In the genomic region with DNA sequence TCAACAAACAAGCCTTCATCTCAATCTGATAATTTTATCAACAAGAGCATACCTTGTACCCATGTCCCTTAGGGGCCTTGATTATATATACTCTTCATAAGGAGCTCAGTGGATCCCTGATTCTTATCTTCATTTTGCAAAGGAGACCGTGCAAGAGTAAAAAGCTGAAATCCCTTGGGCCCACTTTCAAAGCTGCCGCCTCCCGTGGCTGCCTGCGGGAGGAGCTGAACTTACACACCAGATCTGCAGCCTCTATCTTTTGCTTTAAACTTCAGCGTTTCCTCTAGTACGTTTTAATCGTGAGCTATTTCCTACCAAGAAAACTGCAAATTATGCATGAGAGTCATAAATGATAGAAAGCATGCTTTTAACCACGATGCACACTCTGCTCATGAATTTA, we compare ENCODE assay signal across 29 mouse cellular contexts. TPM values are rescaled to one million over a fixed set of nuclear protein-coding genes. Genes with fewer than 3 reads are reported as not detected.
A peak's percentile ranks its signal among the peaks of the same experiment; 100 is the strongest.
DNase-seq lines count a peak whose midpoint lies in the region; ATAC-seq and TF ChIP-seq lines count a peak whose summit lies in the region.
"Had no signal": no experiment of that assay in that cellular context is flagged by ENCODE, and none has a peak within 500 bp of the region (broad histone marks: within the 10 kb centered on the region; RNA-seq: fewer than 3 reads in every experiment).

No protein-coding gene starts in this region.

- 68% methylated on average over 8 of the region's 8 CpGs for WGBS in midbrain, postnatal 0 days
- 83% methylated on average over 8 of the region's 8 CpGs for WGBS in midbrain, embryonic 11.5 days
- 81% methylated on average over 8 of the region's 8 CpGs for WGBS in liver, embryonic 11.5 days

- H3K4me3 ChIP-seq in midbrain, postnatal 0 days (ENCODE audit: low read depth, low read length) = no peak overlapping the region
- no peak overlapping the region for H3K4me3 ChIP-seq in midbrain, embryonic 11.5 days (ENCODE audit: low read depth, low read length)
- H3K4me3 ChIP-seq in liver, embryonic 11.5 days (ENCODE audit: low read depth, low read length) = no peak overlapping the region
- H3K4me3 ChIP-seq: embryonic facial prominence, embryonic 15.5 days; erythroblast, embryonic 14.5 days; forebrain, embryonic 10.5 days; gastrocnemius, adult 2 months; heart, embryonic 10.5 days; hindbrain, embryonic 15.5 days had no signal

- peaks cover 20% of the 10 kb centered on the region for H3K36me3 ChIP-seq in midbrain, postnatal 0 days (ENCODE audit: insufficient read depth, low read length)
- peaks cover 6% of the 10 kb centered on the region for H3K36me3 ChIP-seq in midbrain, embryonic 11.5 days (ENCODE audit: control insufficient read depth, insufficient read depth, low read length)
- H3K36me3 ChIP-seq in liver, embryonic 11.5 days (ENCODE audit: control insufficient read depth, insufficient read depth, low read length) = peaks cover 21% of the 10 kb centered on the region

- H3K27me3 ChIP-seq in midbrain, postnatal 0 days (ENCODE audit: insufficient read depth, low read length) = no peaks in the 10 kb centered on the region
- H3K27me3 ChIP-seq in midbrain, embryonic 11.5 days (ENCODE audit: control insufficient read depth, insufficient read depth, low read length) = no peaks in the 10 kb centered on the region
- no peaks in the 10 kb centered on the region for H3K27me3 ChIP-seq in liver, embryonic 11.5 days (replicated peaks; ENCODE audit: control insufficient read depth, insufficient read depth, low read length)
- H3K27me3 ChIP-seq: embryonic facial prominence, embryonic 15.5 days; hindbrain, embryonic 15.5 days had no signal

- H3K4me1 ChIP-seq in midbrain, postnatal 0 days (ENCODE audit: insufficient read depth, low read length) = no peaks in the 10 kb centered on the region
- H3K4me1 ChIP-seq in midbrain, embryonic 11.5 days (ENCODE audit: control insufficient read depth, insufficient read depth, low read length) = no peaks in the 10 kb centered on the region
- no peaks in the 10 kb centered on the region for H3K4me1 ChIP-seq in liver, embryonic 11.5 days (replicated peaks; ENCODE audit: control insufficient read depth, insufficient read depth, low read length)
- H3K4me1 ChIP-seq: embryonic facial prominence, embryonic 15.5 days; heart, embryonic 10.5 days; hindbrain, embryonic 15.5 days had no signal

- H3K9ac ChIP-seq in midbrain, postnatal 0 days (replicated peaks; ENCODE audit: low read length, poor library complexity, severe bottlenecking) = no peak overlapping the region
- no peak overlapping the region for H3K9ac ChIP-seq in midbrain, embryonic 11.5 days (ENCODE audit: low read length)
- H3K9ac ChIP-seq in liver, embryonic 11.5 days (ENCODE audit: low read depth, low read length) = no peak overlapping the region
- H3K9ac ChIP-seq: embryonic facial prominence, embryonic 15.5 days; hindbrain, embryonic 15.5 days had no signal

- DNase-seq in adrenal gland, postnatal 25 days = peak; percentile 5
- DNase-seq in adrenal gland, postnatal 4 days (ENCODE audit: low spot score in 2 of 2) = no peak
- peak; percentile 51 for DNase-seq in kidney, postnatal 10 days
- no peak for DNase-seq in kidney, adult 18-20 months
- no peak for DNase-seq in midbrain, postnatal 0 days (ENCODE audit: low spot score)
- no peak for DNase-seq in midbrain, embryonic 11.5 days (ENCODE audit: low spot score, missing footprints)
- no peak for DNase-seq in liver, embryonic 11.5 days (ENCODE audit: low spot score)
- DNase-seq: cerebellum, adult 11 months; cerebellum, adult 8-10 months; cerebellum, postnatal 14 days; embryo, embryonic 11 days; gastrocnemius, adult 2 months; gastrocnemius, postnatal 25 days; heart, postnatal 10 days; heart, postnatal 4 days had no signal

- 0 out of 2 replicates have a peak, but pooled peaks have one; percentile 10 for TF ChIP-seq CTCF in midbrain, postnatal 0 days (IDR thresholded peaks at IDR 0.05)

- ATAC-seq in midbrain, postnatal 0 days (ENCODE audit: low FRiP score) = no peak
- no peak for ATAC-seq in midbrain, embryonic 11.5 days (ENCODE audit: low FRiP score)
- ATAC-seq in liver, embryonic 11.5 days (replicated peaks; ENCODE audit: low FRiP score) = no peak
- ATAC-seq: forebrain, embryonic 14.5 days; inflammation-experienced regulatory T-cells, adult 6 months; intestine, postnatal 0 days had no signal

- no peak overlapping the region for H3K4me2 ChIP-seq in midbrain, postnatal 0 days (ENCODE audit: low read depth, low read length, poor library complexity, severe bottlenecking)
- no peak overlapping the region for H3K4me2 ChIP-seq in midbrain, embryonic 11.5 days
- no peak overlapping the region for H3K4me2 ChIP-seq in liver, embryonic 11.5 days
- H3K4me2 ChIP-seq: embryonic facial prominence, embryonic 15.5 days; hindbrain, embryonic 15.5 days had no signal

- H3K27ac ChIP-seq in midbrain, postnatal 0 days (ENCODE audit: low read depth, low read length) = no peak overlapping the region
- no peak overlapping the region for H3K27ac ChIP-seq in midbrain, embryonic 11.5 days (ENCODE audit: low read depth, low read length)
- no peak overlapping the region for H3K27ac ChIP-seq in liver, embryonic 11.5 days (ENCODE audit: low read depth, low read length)
- H3K27ac ChIP-seq: embryonic facial prominence, embryonic 15.5 days; forebrain, embryonic 10.5 days; gastrocnemius, adult 2 months; heart, embryonic 10.5 days; hindbrain, embryonic 15.5 days had no signal

- H3K9me3 ChIP-seq in midbrain, postnatal 0 days (ENCODE audit: low read length) = no peaks in the 10 kb centered on the region
- no peaks in the 10 kb centered on the region for H3K9me3 ChIP-seq in midbrain, embryonic 11.5 days (ENCODE audit: control insufficient read depth, low read length)
- no peaks in the 10 kb centered on the region for H3K9me3 ChIP-seq in liver, embryonic 11.5 days (ENCODE audit: control insufficient read depth, low read length)
- H3K9me3 ChIP-seq: embryonic facial prominence, embryonic 15.5 days; forebrain, embryonic 10.5 days; heart, embryonic 10.5 days; hindbrain, embryonic 15.5 days had no signal

RNA-seq across cellular contexts. Expression of a gene that starts 0.7 kb away (rescaled TPM):
- total RNA-seq in adrenal gland, postnatal 25 days (2021) = 0.27 TPM in 1 of 2 replicates, not detected in the other
- under 1 TPM; 0.51 to 0.73 TPM for total RNA-seq in adrenal gland, postnatal 4 days (2021)
- total RNA-seq in midbrain, postnatal 0 days (2014; rRNA removed) = 1.1 and 1.2 TPM in 2 replicates
- polyA plus RNA-seq in midbrain, postnatal 0 days (2015; fragmentation: Nextera tagmentation; extraction: Ambion mirVana) = 0.36 TPM in 1 of 2 replicates, not detected in the other
- polyA plus RNA-seq in midbrain, embryonic 11.5 days (2014; fragmentation: Nextera tagmentation; extraction: Ambion mirVana) = 0.12 TPM in 1 of 2 replicates, not detected in the other
- 0.25 TPM in 1 of 2 replicates, not detected in the other for polyA plus RNA-seq in liver, embryonic 11.5 days (2014; fragmentation: Nextera tagmentation; extraction: Ambion mirVana)
- total RNA-seq: adrenal gland, postnatal 36 days; gastrocnemius, adult 2 months; gastrocnemius, postnatal 25 days had no signal
- polyA plus RNA-seq: erythroblast, embryonic 14.5 days; heart, embryonic 10.5 days; heart, embryonic 14.5 days had no signal

RNA-seq across cellular contexts. Expression of a gene that starts 9.5 kb away (rescaled TPM):
- 51.0 and 62.4 TPM in 2 replicates for total RNA-seq in adrenal gland, postnatal 25 days (2021)
- 10 to 100 TPM; 81.9 to 82.2 TPM for total RNA-seq in adrenal gland, postnatal 4 days (2021)
- total RNA-seq in midbrain, postnatal 0 days (2014; rRNA removed) = 1.9 and 2.1 TPM in 2 replicates
- 27.3 and 32.6 TPM in 2 replicates for polyA plus RNA-seq in midbrain, postnatal 0 days (2015; fragmentation: Nextera tagmentation; extraction: Ambion mirVana)
- polyA plus RNA-seq in midbrain, embryonic 11.5 days (2014; fragmentation: Nextera tagmentation; extraction: Ambion mirVana) = 43.5 and 51.4 TPM in 2 replicates
- polyA plus RNA-seq in liver, embryonic 11.5 days (2014; fragmentation: Nextera tagmentation; extraction: Ambion mirVana) = 56.9 and 67.7 TPM in 2 replicates

RNA-seq across cellular contexts. Expression of a gene that starts 13.9 kb away (rescaled TPM):
- total RNA-seq in adrenal gland, postnatal 25 days (2021) = 5.6 TPM in 1 of 2 replicates, not detected in the other
- total RNA-seq in adrenal gland, postnatal 4 days (2021) = 10 to 100 TPM in 1 of 2 experiments, 1 to 10 TPM in 1; 2.7 to 50.2 TPM
- total RNA-seq in midbrain, postnatal 0 days (2014; rRNA removed) = 1.2 TPM in 1 of 2 replicates, not detected in the other
- polyA plus RNA-seq in midbrain, postnatal 0 days (2015; fragmentation: Nextera tagmentation; extraction: Ambion mirVana) = 0.33 and 0.42 TPM in 2 replicates
- polyA plus RNA-seq in midbrain, embryonic 11.5 days (2014; fragmentation: Nextera tagmentation; extraction: Ambion mirVana) = 0.40 and 0.44 TPM in 2 replicates
- 72.0 and 79.6 TPM in 2 replicates for polyA plus RNA-seq in liver, embryonic 11.5 days (2014; fragmentation: Nextera tagmentation; extraction: Ambion mirVana)
- total RNA-seq: common myeloid progenitor, adult 5-6 weeks; ES-E14; gastrocnemius, adult 2 months; gastrocnemius, postnatal 25 days; granulocyte monocyte progenitor cell, adult 5-6 weeks had no signal
- polyA plus RNA-seq: inflammation-experienced regulatory T-cells, adult 6 months had no signal

RNA-seq across cellular contexts. Expression of a gene that starts 17.9 kb away (rescaled TPM):
- total RNA-seq in adrenal gland, postnatal 25 days (2021) = not detected in 2 replicates
- total RNA-seq in adrenal gland, postnatal 4 days (2021) = not detected
- not detected in 2 replicates for total RNA-seq in midbrain, postnatal 0 days (2014; rRNA removed)
- not detected in 2 replicates for polyA plus RNA-seq in midbrain, postnatal 0 days (2015; fragmentation: Nextera tagmentation; extraction: Ambion mirVana)
- polyA plus RNA-seq in midbrain, embryonic 11.5 days (2014; fragmentation: Nextera tagmentation; extraction: Ambion mirVana) = not detected in 2 replicates
- not detected in 2 replicates for polyA plus RNA-seq in liver, embryonic 11.5 days (2014; fragmentation: Nextera tagmentation; extraction: Ambion mirVana)
- total RNA-seq: adrenal gland, postnatal 36 days; common myeloid progenitor, adult 5-6 weeks; ES-E14; gastrocnemius, adult 2 months; gastrocnemius, postnatal 25 days; granulocyte monocyte progenitor cell, adult 5-6 weeks; heart, postnatal 10 days; heart, postnatal 4 days had no signal
- polyA plus RNA-seq: embryonic facial prominence, embryonic 11.5 days; embryonic facial prominence, embryonic 15.5 days; erythroblast, embryonic 14.5 days; forebrain, embryonic 10.5 days; forebrain, embryonic 14.5 days; heart, embryonic 14.5 days; hindbrain, embryonic 15.5 days; inflammation-experienced regulatory T-cells, adult 6 months had no signal

RNA-seq across cellular contexts. Expression of a gene that starts 56.7 kb away (rescaled TPM):
- 44.7 and 45.6 TPM in 2 replicates for total RNA-seq in adrenal gland, postnatal 25 days (2021)
- 10 to 100 TPM; 33.9 to 44.6 TPM for total RNA-seq in adrenal gland, postnatal 4 days (2021)
- total RNA-seq in midbrain, postnatal 0 days (2014; rRNA removed) = 22.1 and 45.9 TPM in 2 replicates
- polyA plus RNA-seq in midbrain, postnatal 0 days (2015; fragmentation: Nextera tagmentation; extraction: Ambion mirVana) = 55.4 and 55.6 TPM in 2 replicates
- 27.6 and 27.9 TPM in 2 replicates for polyA plus RNA-seq in midbrain, embryonic 11.5 days (2014; fragmentation: Nextera tagmentation; extraction: Ambion mirVana)
- 164 and 179 TPM in 2 replicates for polyA plus RNA-seq in liver, embryonic 11.5 days (2014; fragmentation: Nextera tagmentation; extraction: Ambion mirVana)

Comparison
In these comparisons a context has a peak if more than half of its experiments do, and no peak if none do; other contexts are left out.
1. DNase-seq: peak in adrenal gland, postnatal 25 days (single experiment) and kidney, postnatal 10 days (single experiment); none in adrenal gland, postnatal 4 days (0 of 2), kidney, adult 18-20 months (single experiment), midbrain, postnatal 0 days (single experiment), midbrain, embryonic 11.5 days (single experiment) and liver, embryonic 11.5 days (single experiment).
2. RNA of a gene that starts 9.5 kb away (total RNA-seq): 81.9 to 82.2 TPM in adrenal gland, postnatal 4 days and 51.0 to 62.4 TPM in adrenal gland, postnatal 25 days; 1.9 to 2.1 TPM in midbrain, postnatal 0 days; every median in the first group is over 10 times any median in the second.